15 mouse cellular contexts compared by ENCODE assay signal in the genomic region with DNA sequence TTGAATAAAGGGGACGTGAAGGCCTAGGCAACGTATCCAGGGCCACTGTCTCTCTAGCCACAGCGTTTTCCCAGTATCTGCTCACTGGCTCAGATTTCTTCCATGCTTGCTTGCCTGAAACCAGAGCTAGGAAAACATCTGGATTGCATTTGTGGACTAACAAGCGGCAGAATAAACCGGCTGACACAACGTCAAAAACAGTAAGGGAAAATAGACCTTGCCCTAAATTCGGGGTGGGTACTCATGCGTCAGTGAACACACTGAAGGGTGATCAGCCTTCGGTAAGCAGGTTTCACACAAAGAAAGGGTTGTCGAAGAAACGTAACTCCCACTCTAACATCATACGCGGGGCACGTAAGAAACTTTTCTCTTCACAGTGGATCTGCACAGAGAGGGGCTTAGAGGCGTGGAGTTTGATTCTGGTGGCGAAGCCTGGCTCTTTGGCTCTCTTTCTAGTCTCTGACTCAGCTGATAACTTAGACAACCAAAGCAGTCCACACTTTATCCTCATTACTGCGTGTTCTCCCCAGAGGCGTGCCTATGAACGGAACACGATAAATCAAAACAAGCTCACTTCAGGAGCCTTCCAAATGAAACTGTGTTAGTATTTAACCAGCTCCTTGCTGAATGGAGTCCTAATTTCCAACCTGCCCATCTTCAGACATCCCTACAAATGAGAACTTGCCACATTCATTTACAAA.
DNase-seq lines count a peak whose midpoint lies in the region; ATAC-seq lines count a peak whose summit lies in the region.
"Had no signal": no experiment of that assay in that cellular context is flagged by ENCODE, and none has a peak within 500 bp of the region (broad histone marks: within the 10 kb centered on the region; RNA-seq: fewer than 3 reads in every experiment).

No protein-coding gene starts in this region.

- DNase-seq in kidney, postnatal 10 days = peak; percentile 21
- DNase-seq in kidney, adult 8-10 months = no peak
- peak; percentile 72 for DNase-seq in embryonic facial prominence, embryonic 10.5 days (ENCODE audit: low spot score)
- peak; percentile 66 for DNase-seq in heart, embryonic 10.5 days (ENCODE audit: low spot score)
- DNase-seq in mesoderm, embryonic 11.5 days (ENCODE audit: low read depth, low spot score) = peak; percentile 54
- no peak for DNase-seq in liver, embryonic 11.5 days (ENCODE audit: low spot score)
- no peak for DNase-seq in layer of hippocampus, postnatal 25 days (ENCODE audit: extremely low spot score in 1 of 2, low spot score in 1 of 2)
- DNase-seq: adrenal gland, postnatal 36 days; cerebellum, postnatal 25 days; left cerebral cortex, postnatal 4 days; retina, postnatal 1 day; thymus, postnatal 25 days had no signal

- H3K36me3 ChIP-seq in embryonic facial prominence, embryonic 10.5 days (replicated peaks) = peaks cover 80% of the 10 kb centered on the region
- H3K36me3 ChIP-seq in heart, embryonic 10.5 days = peaks cover 52% of the 10 kb centered on the region
- 0 out of 2 replicates have a peak, but pooled peaks cover 6% of the 10 kb centered on the region for H3K36me3 ChIP-seq in intestine, embryonic 15.5 days
- H3K36me3 ChIP-seq in liver, embryonic 11.5 days (ENCODE audit: control insufficient read depth, insufficient read depth, low read length) = peaks cover 7% of the 10 kb centered on the region
- H3K36me3 ChIP-seq: hindbrain, embryonic 15.5 days had no signal

- no peaks in the 10 kb centered on the region for H3K27me3 ChIP-seq in embryonic facial prominence, embryonic 10.5 days (replicated peaks; ENCODE audit: low read depth, poor library complexity, severe bottlenecking)
- H3K27me3 ChIP-seq in heart, embryonic 10.5 days (ENCODE audit: insufficient read depth, poor library complexity, severe bottlenecking) = peaks cover 41% of the 10 kb centered on the region; the same call in 1 of the 2 replicates
- H3K27me3 ChIP-seq in intestine, embryonic 15.5 days (replicated peaks) = no peaks in the 10 kb centered on the region
- no peaks in the 10 kb centered on the region for H3K27me3 ChIP-seq in liver, embryonic 11.5 days (replicated peaks; ENCODE audit: control insufficient read depth, insufficient read depth, low read length)
- H3K27me3 ChIP-seq: hindbrain, embryonic 15.5 days; midbrain, embryonic 13.5 days had no signal

- H3K9ac ChIP-seq in intestine, embryonic 15.5 days = no peak overlapping the region
- no peak overlapping the region for H3K9ac ChIP-seq in liver, embryonic 11.5 days (ENCODE audit: low read depth, low read length)
- H3K9ac ChIP-seq: hindbrain, embryonic 15.5 days; midbrain, embryonic 13.5 days had no signal

- 39% methylated on average over 20 of the region's 20 CpGs for WGBS in embryonic facial prominence, embryonic 10.5 days
- 75% methylated on average over 20 of the region's 20 CpGs for WGBS in heart, embryonic 10.5 days
- WGBS in intestine, embryonic 15.5 days = 86% methylated on average over 20 of the region's 20 CpGs
- 76% methylated on average over 20 of the region's 20 CpGs for WGBS in liver, embryonic 11.5 days

- peaks cover 20% of the 10 kb centered on the region for H3K4me1 ChIP-seq in embryonic facial prominence, embryonic 10.5 days
- no peaks in the 10 kb centered on the region; the same call in 1 of the 2 replicates for H3K4me1 ChIP-seq in heart, embryonic 10.5 days
- H3K4me1 ChIP-seq in intestine, embryonic 15.5 days (replicated peaks) = no peaks in the 10 kb centered on the region
- H3K4me1 ChIP-seq in liver, embryonic 11.5 days (replicated peaks; ENCODE audit: control insufficient read depth, insufficient read depth, low read length) = no peaks in the 10 kb centered on the region
- H3K4me1 ChIP-seq: hindbrain, embryonic 15.5 days; midbrain, embryonic 13.5 days had no signal

- H3K4me2 ChIP-seq in intestine, embryonic 15.5 days (replicated peaks) = no peak overlapping the region
- no peak overlapping the region for H3K4me2 ChIP-seq in liver, embryonic 11.5 days
- H3K4me2 ChIP-seq: hindbrain, embryonic 15.5 days; midbrain, embryonic 13.5 days had no signal

- peak overlapping the region; percentile 21 for H3K4me3 ChIP-seq in embryonic facial prominence, embryonic 10.5 days
- no peak overlapping the region for H3K4me3 ChIP-seq in heart, embryonic 10.5 days
- no peak overlapping the region for H3K4me3 ChIP-seq in intestine, embryonic 15.5 days (replicated peaks)
- no peak overlapping the region for H3K4me3 ChIP-seq in liver, embryonic 11.5 days (ENCODE audit: low read depth, low read length)
- H3K4me3 ChIP-seq: hindbrain, embryonic 15.5 days; midbrain, embryonic 13.5 days had no signal

- no peak for ATAC-seq in intestine, embryonic 15.5 days
- ATAC-seq in liver, embryonic 11.5 days (replicated peaks; ENCODE audit: low FRiP score) = no peak
- ATAC-seq: midbrain, embryonic 13.5 days had no signal

- peak overlapping the region; percentile 85 for H3K27ac ChIP-seq in embryonic facial prominence, embryonic 10.5 days (replicated peaks)
- no peak overlapping the region for H3K27ac ChIP-seq in heart, embryonic 10.5 days
- H3K27ac ChIP-seq in intestine, embryonic 15.5 days = no peak overlapping the region
- no peak overlapping the region for H3K27ac ChIP-seq in liver, embryonic 11.5 days (ENCODE audit: low read depth, low read length)
- H3K27ac ChIP-seq: hindbrain, embryonic 15.5 days; midbrain, embryonic 13.5 days had no signal

- H3K9me3 ChIP-seq in embryonic facial prominence, embryonic 10.5 days = peaks cover 7% of the 10 kb centered on the region; the same call in 1 of the 2 replicates
- no peaks in the 10 kb centered on the region for H3K9me3 ChIP-seq in heart, embryonic 10.5 days
- H3K9me3 ChIP-seq in intestine, embryonic 15.5 days = no peaks in the 10 kb centered on the region
- no peaks in the 10 kb centered on the region for H3K9me3 ChIP-seq in liver, embryonic 11.5 days (ENCODE audit: control insufficient read depth, low read length)
- H3K9me3 ChIP-seq: hindbrain, embryonic 15.5 days; midbrain, embryonic 13.5 days had no signal

Comparison
In these comparisons a context has a peak if more than half of its experiments do, and no peak if none do; other contexts are left out.
1. DNase-seq: peak in kidney, postnatal 10 days (single experiment), embryonic facial prominence, embryonic 10.5 days (single experiment), heart, embryonic 10.5 days (single experiment) and mesoderm, embryonic 11.5 days (single experiment); none in kidney, adult 8-10 months (0 of 2), liver, embryonic 11.5 days (single experiment) and layer of hippocampus, postnatal 25 days (0 of 2).